Mouse (Mus musculus): ENCODE results near the gene Cenpe. TPM values are rescaled to one million over a fixed set of nuclear protein-coding genes. Genes with fewer than 3 reads are reported as not detected.

The Cenpe gene
- polyA plus RNA-seq, 1 experiment from 2014 or later = 15.2 TPM

GRCm38 (mm10) chr3:135285256-135285655 lies 72.9 kb downstream of the Cenpe start:
- no peaks in the 10 kb centered on the region for H3K27me3 ChIP-seq
- no peak overlapping the region for H3K4me3 ChIP-seq
- no peak overlapping the region for H3K27ac ChIP-seq
- no peak for ATAC-seq (replicated peaks; ENCODE audit: insufficient number of reproducible peaks, insufficient read depth, low FRiP score, low read depth)
- peaks cover 3% of the 10 kb centered on the region; the same call in 1 of the 2 replicates for H3K4me1 ChIP-seq (replicated peaks)
- no peaks in the 10 kb centered on the region for H3K9me3 ChIP-seq (replicated peaks)
- no peak overlapping the region for H3K9ac ChIP-seq
- no peak overlapping the region for H3K4me2 ChIP-seq
- WGBS = 87% methylated on average over 11 of the region's 11 CpGs
- H3K36me3 ChIP-seq = no peaks in the 10 kb centered on the region

- no peak overlapping the region for H3K4me3 ChIP-seq
- no peaks in the 10 kb centered on the region for H3K9me3 ChIP-seq (replicated peaks)
- H3K9ac ChIP-seq = no peak overlapping the region
- H3K27me3 ChIP-seq = no peaks in the 10 kb centered on the region
- H3K36me3 ChIP-seq = no peaks in the 10 kb centered on the region
- H3K27ac ChIP-seq = no peak overlapping the region
- no peak for ATAC-seq (replicated peaks; ENCODE audit: insufficient number of reproducible peaks, insufficient read depth, low FRiP score, low read depth)
- H3K4me1 ChIP-seq (replicated peaks) = peaks cover under 1% of the 10 kb centered on the region; the same call in 1 of the 2 replicates
- 57% methylated on average over 3 of the region's 3 CpGs for WGBS
- H3K4me2 ChIP-seq = no peak overlapping the region
These were observed 73.5 kb downstream of the Cenpe start for GRCm38 (mm10) chr3:135285807-135286206.

- no peaks in the 10 kb centered on the region for H3K27me3 ChIP-seq
- no peak overlapping the region for H3K9ac ChIP-seq
- no peak overlapping the region for H3K4me3 ChIP-seq
- no peaks in the 10 kb centered on the region for H3K4me1 ChIP-seq (replicated peaks)
- no peak overlapping the region for H3K27ac ChIP-seq
- no peaks in the 10 kb centered on the region for H3K36me3 ChIP-seq
- H3K4me2 ChIP-seq = no peak overlapping the region
- 77% methylated on average over 8 of the region's 8 CpGs for WGBS
- no peak for ATAC-seq (replicated peaks; ENCODE audit: insufficient number of reproducible peaks, insufficient read depth, low FRiP score, low read depth)
- H3K9me3 ChIP-seq (replicated peaks) = no peaks in the 10 kb centered on the region
These were observed 75.9 kb downstream of the Cenpe start for GRCm38 (mm10) chr3:135288138-135288750.

- no peak overlapping the region for H3K4me3 ChIP-seq
- H3K27ac ChIP-seq = no peak overlapping the region
- WGBS = 92% methylated on average over 1 of the region's 1 CpGs
- no peaks in the 10 kb centered on the region for H3K27me3 ChIP-seq
- H3K9me3 ChIP-seq (replicated peaks) = no peaks in the 10 kb centered on the region
- H3K36me3 ChIP-seq = no peaks in the 10 kb centered on the region
- no peak for ATAC-seq (replicated peaks; ENCODE audit: insufficient number of reproducible peaks, insufficient read depth, low FRiP score, low read depth)
- H3K9ac ChIP-seq = no peak overlapping the region
- no peak overlapping the region for H3K4me2 ChIP-seq
- H3K4me1 ChIP-seq (replicated peaks) = peaks cover 3% of the 10 kb centered on the region
These were observed 76.8 kb downstream of the Cenpe start for GRCm38 (mm10) chr3:135289148-135289547.

- Histone ChIP-seq H3K27ac (no peak overlapping the region), H3K4me1 (replicated peaks) (peaks cover 3% of the 10 kb centered on the region), H3K4me2 (no peak overlapping the region), H3K36me3 (no peaks in the 10 kb centered on the region), H3K4me3 (no peak overlapping the region), H3K9me3 (replicated peaks) (no peaks in the 10 kb centered on the region), H3K9ac (no peak overlapping the region), H3K27me3 (no peaks in the 10 kb centered on the region)
- WGBS = 97% methylated on average over 7 of the region's 7 CpGs
- ATAC-seq (replicated peaks; ENCODE audit: insufficient number of reproducible peaks, insufficient read depth, low FRiP score, low read depth) = no peak
These were observed 78.0 kb downstream of the Cenpe start for GRCm38 (mm10) chr3:135290249-135290894.

GRCm38 (mm10) chr3:135293703-135294102 lies 81.4 kb downstream of the Cenpe start:
- Histone ChIP-seq H3K9ac (no peak overlapping the region), H3K9me3 (replicated peaks) (no peaks in the 10 kb centered on the region), H3K27ac (no peak overlapping the region), H3K4me2 (no peak overlapping the region), H3K4me3 (no peak overlapping the region), H3K36me3 (no peaks in the 10 kb centered on the region), H3K27me3 (no peaks in the 10 kb centered on the region), H3K4me1 (replicated peaks) (peaks cover 3% of the 10 kb centered on the region)
- no peak for ATAC-seq (replicated peaks; ENCODE audit: insufficient number of reproducible peaks, insufficient read depth, low FRiP score, low read depth)
- 33% methylated on average over 7 of the region's 7 CpGs for WGBS

- Histone ChIP-seq H3K9me3 (replicated peaks) (no peaks in the 10 kb centered on the region), H3K9ac (no peak overlapping the region), H3K27ac (no peak overlapping the region), H3K4me2 (no peak overlapping the region), H3K27me3 (no peaks in the 10 kb centered on the region), H3K4me3 (no peak overlapping the region), H3K4me1 (replicated peaks) (peaks cover 3% of the 10 kb centered on the region), H3K36me3 (no peaks in the 10 kb centered on the region)
- WGBS = 88% methylated on average over 1 of the region's 1 CpGs
- ATAC-seq (replicated peaks; ENCODE audit: insufficient number of reproducible peaks, insufficient read depth, low FRiP score, low read depth) = no peak
These were observed 83.2 kb downstream of the Cenpe start for GRCm38 (mm10) chr3:135295559-135295958.

- Histone ChIP-seq H3K9me3 (replicated peaks) (no peaks in the 10 kb centered on the region), H3K9ac (no peak overlapping the region)
- no peak for ATAC-seq (replicated peaks; ENCODE audit: insufficient number of reproducible peaks, insufficient read depth, low FRiP score, low read depth)
These were observed 86.2 kb downstream of the Cenpe start for GRCm38 (mm10) chr3:135298560-135298959.

GRCm38 (mm10) chr3:135300081-135300480 lies 87.7 kb downstream of the Cenpe start:
- Histone ChIP-seq H3K27me3 (no peaks in the 10 kb centered on the region), H3K4me2 (no peak overlapping the region), H3K4me1 (replicated peaks) (no peaks in the 10 kb centered on the region), H3K9me3 (replicated peaks) (no peaks in the 10 kb centered on the region), H3K4me3 (no peak overlapping the region), H3K9ac (no peak overlapping the region), H3K36me3 (no peaks in the 10 kb centered on the region), H3K27ac (no peak overlapping the region)
- WGBS = 62% methylated on average over 6 of the region's 6 CpGs
- no peak for ATAC-seq (replicated peaks; ENCODE audit: insufficient number of reproducible peaks, insufficient read depth, low FRiP score, low read depth)

More at GRCm38 (mm10) chr3:135298560-135298959, 86.2 kb downstream of the Cenpe start:
- Histone ChIP-seq H3K4me3 (no peak overlapping the region), H3K27me3 (no peaks in the 10 kb centered on the region), H3K27ac (no peak overlapping the region), H3K36me3 (no peaks in the 10 kb centered on the region), H3K4me1 (replicated peaks) (peaks cover 2% of the 10 kb centered on the region), H3K4me2 (no peak overlapping the region)
- 46% methylated on average over 3 of the region's 3 CpGs for WGBS

- Histone ChIP-seq H3K4me3 (no peak overlapping the region), H3K36me3 (no peaks in the 10 kb centered on the region), H3K9me3 (replicated peaks) (no peaks in the 10 kb centered on the region), H3K27me3 (no peaks in the 10 kb centered on the region; the same call in 1 of the 2 replicates), H3K27ac (no peak overlapping the region), H3K4me2 (no peak overlapping the region), H3K9ac (no peak overlapping the region), H3K4me1 (replicated peaks) (peaks cover 9% of the 10 kb centered on the region)
- WGBS = 39% methylated on average over 6 of the region's 6 CpGs
- ATAC-seq (replicated peaks; ENCODE audit: insufficient number of reproducible peaks, insufficient read depth, low FRiP score, low read depth) = no peak
These were observed 91.7 kb downstream of the Cenpe start for GRCm38 (mm10) chr3:135304060-135304459.

- ATAC-seq (replicated peaks; ENCODE audit: insufficient number of reproducible peaks, insufficient read depth, low FRiP score, low read depth) = no peak
- no peaks in the 10 kb centered on the region for H3K36me3 ChIP-seq
- no peaks in the 10 kb centered on the region; the same call in 1 of the 2 replicates for H3K27me3 ChIP-seq
- peaks cover 9% of the 10 kb centered on the region for H3K4me1 ChIP-seq (replicated peaks)
- no peak overlapping the region for H3K27ac ChIP-seq
- no peaks in the 10 kb centered on the region for H3K9me3 ChIP-seq (replicated peaks)
- no peak overlapping the region for H3K4me2 ChIP-seq
- H3K4me3 ChIP-seq = no peak overlapping the region
- 46% methylated on average over 9 of the region's 9 CpGs for WGBS
- no peak overlapping the region for H3K9ac ChIP-seq
These were observed 92.2 kb downstream of the Cenpe start for GRCm38 (mm10) chr3:135304566-135304965.

Data from heart, embryonic 15.5 days (tissue).